Mouse (Mus musculus): ENCODE measurements around the gene Pms1. TPM values are rescaled to one million over a fixed set of nuclear protein-coding genes. Genes with fewer than 3 reads are reported as not detected.

Pms1 gene
- polyA plus RNA-seq, 1 experiment: 0.23 TPM

- Histone ChIP-seq H3K36me3 (replicated peaks; ENCODE audit: low read length) (peaks cover 30% of the 10 kb centered on the region), H3K27me3 (replicated peaks) (no peaks in the 10 kb centered on the region), H3K4me3 (replicated peaks) (no peak overlapping the region), H3K9me3 (no peaks in the 10 kb centered on the region), H3K4me1 (no peaks in the 10 kb centered on the region)
- TF ChIP-seq GATA1 (IDR thresholded peaks at IDR 0.05; ENCODE audit: borderline replicate concordance, low read length): no peak
- no peak for TF ChIP-seq FLI1 (IDR thresholded peaks at IDR 0.05; ENCODE audit: low read length)
Observed at GRCm38 (mm10) chr1:53203902-53204301, 92.9 kb downstream of the Pms1 start.

GRCm38 (mm10) chr1:53201630-53202199, 95.1 kb downstream of the Pms1 start:
- H3K4me1 ChIP-seq: 0 out of 2 replicates have a peak, but pooled peaks cover 3% of the 10 kb centered on the region
- H3K36me3 ChIP-seq (replicated peaks; ENCODE audit: low read length): peaks cover 26% of the 10 kb centered on the region
- TF ChIP-seq GATA1 (IDR thresholded peaks at IDR 0.05; ENCODE audit: borderline replicate concordance, low read length): no peak
- no peak for TF ChIP-seq FLI1 (IDR thresholded peaks at IDR 0.05; ENCODE audit: low read length)
- H3K9me3 ChIP-seq: no peaks in the 10 kb centered on the region
- H3K27me3 ChIP-seq (replicated peaks): no peaks in the 10 kb centered on the region
- H3K4me3 ChIP-seq (replicated peaks): no peak overlapping the region

GRCm38 (mm10) chr1:53194536-53194935, 102.3 kb downstream of the Pms1 start:
- TF ChIP-seq FLI1 (IDR thresholded peaks at IDR 0.05; ENCODE audit: low read length) (no peak), GATA1 (IDR thresholded peaks at IDR 0.05; ENCODE audit: borderline replicate concordance, low read length) (no peak)

GRCm38 (mm10) chr1:53191234-53191633, 105.6 kb downstream of the Pms1 start:
- Histone ChIP-seq H3K9me3 (no peaks in the 10 kb centered on the region), H3K4me1 (no peaks in the 10 kb centered on the region; the same call in 1 of the 2 replicates)
- TF ChIP-seq FLI1 (IDR thresholded peaks at IDR 0.05; ENCODE audit: low read length): no peak

More at GRCm38 (mm10) chr1:53194536-53194935, 102.3 kb downstream of the Pms1 start:
- Histone ChIP-seq H3K9me3 (no peaks in the 10 kb centered on the region), H3K4me3 (replicated peaks) (no peak overlapping the region), H3K36me3 (replicated peaks; ENCODE audit: low read length) (peaks cover 25% of the 10 kb centered on the region), H3K4me1 (peaks cover 3% of the 10 kb centered on the region; the same call in 1 of the 2 replicates), H3K27me3 (replicated peaks) (no peaks in the 10 kb centered on the region)

GRCm38 (mm10) chr1:53189620-53190019, 107.2 kb downstream of the Pms1 start:
- Histone ChIP-seq H3K4me3 (replicated peaks) (no peak overlapping the region), H3K36me3 (replicated peaks; ENCODE audit: low read length) (peaks cover 21% of the 10 kb centered on the region), H3K9me3 (no peaks in the 10 kb centered on the region), H3K27me3 (replicated peaks) (no peaks in the 10 kb centered on the region), H3K4me1 (no peaks in the 10 kb centered on the region; the same call in 1 of the 2 replicates)
- no peak for TF ChIP-seq GATA1 (IDR thresholded peaks at IDR 0.05; ENCODE audit: borderline replicate concordance, low read length)
- no peak for TF ChIP-seq FLI1 (IDR thresholded peaks at IDR 0.05; ENCODE audit: low read length)

More at GRCm38 (mm10) chr1:53191234-53191633, 105.6 kb downstream of the Pms1 start:
- H3K36me3 ChIP-seq (replicated peaks; ENCODE audit: low read length): peaks cover 30% of the 10 kb centered on the region
- no peaks in the 10 kb centered on the region for H3K27me3 ChIP-seq (replicated peaks)
- no peak overlapping the region for H3K4me3 ChIP-seq (replicated peaks)

- TF ChIP-seq FLI1 (IDR thresholded peaks at IDR 0.05; ENCODE audit: low read length) (no peak), GATA1 (IDR thresholded peaks at IDR 0.05; ENCODE audit: borderline replicate concordance, low read length) (no peak)
- no peak within 1 kb of the TSS for H3K4me3 ChIP-seq (replicated peaks)
Observed at GRCm38 (mm10) chr1:53187536-53187935, 109.3 kb downstream of the Pms1 start, which contains the start of gene 1700019A02Rik. Gene 1700019A02Rik (minus strand): TSS chr1:53187636.

GRCm38 (mm10) chr1:53186301-53186700, 110.5 kb downstream of the Pms1 start:
- Histone ChIP-seq H3K4me3 (replicated peaks) (no peak overlapping the region), H3K9me3 (no peaks in the 10 kb centered on the region), H3K36me3 (replicated peaks; ENCODE audit: low read length) (peaks cover 7% of the 10 kb centered on the region), H3K4me1 (peaks cover 6% of the 10 kb centered on the region), H3K27me3 (replicated peaks) (no peaks in the 10 kb centered on the region)
- TF ChIP-seq GATA1 (IDR thresholded peaks at IDR 0.05; ENCODE audit: borderline replicate concordance, low read length) (no peak), FLI1 (IDR thresholded peaks at IDR 0.05; ENCODE audit: low read length) (no peak)

More at GRCm38 (mm10) chr1:53187536-53187935, 109.3 kb downstream of the Pms1 start, which contains the start of gene 1700019A02Rik:
- Histone ChIP-seq H3K27me3 (replicated peaks) (no peaks in the 10 kb centered on the region), H3K36me3 (replicated peaks; ENCODE audit: low read length) (peaks cover 7% of the 10 kb centered on the region), H3K4me1 (peaks cover 3% of the 10 kb centered on the region), H3K9me3 (no peaks in the 10 kb centered on the region)

- Histone ChIP-seq H3K4me1 (no peaks in the 10 kb centered on the region), H3K27me3 (replicated peaks) (no peaks in the 10 kb centered on the region), H3K9me3 (peaks cover 4% of the 10 kb centered on the region; the same call in 1 of the 2 replicates), H3K36me3 (replicated peaks; ENCODE audit: low read length) (no peaks in the 10 kb centered on the region), H3K4me3 (replicated peaks) (no peak overlapping the region)
- TF ChIP-seq GATA1 (IDR thresholded peaks at IDR 0.05; ENCODE audit: borderline replicate concordance, low read length): no peak
- no peak for TF ChIP-seq FLI1 (IDR thresholded peaks at IDR 0.05; ENCODE audit: low read length)
Observed at GRCm38 (mm10) chr1:53157715-53158114, 139.1 kb downstream of the Pms1 start.

Other genes starting within 250 kb of the Pms1 start
- not detected in 2 replicates for gene Mstn, start 235.4 kb downstream of the Pms1 start, polyA plus RNA-seq (2012; ENCODE audit: insufficient read depth, low replicate concordance)
- not detected in 2 replicates for gene 1700019A02Rik, start 109.4 kb downstream of the Pms1 start, polyA plus RNA-seq (2012; ENCODE audit: insufficient read depth, low replicate concordance)
- gene Ormdl1, start 77 bp upstream of the Pms1 start, polyA plus RNA-seq (2012; ENCODE audit: insufficient read depth, low replicate concordance): 0.66 TPM in 1 of 2 replicates, not detected in the other
- not detected in 2 replicates for gene Gm28778, start 93 bp upstream of the Pms1 start, polyA plus RNA-seq (2012; ENCODE audit: insufficient read depth, low replicate concordance)
- 0.89 TPM in 1 of 2 replicates, not detected in the other for gene Osgepl1, start 16.6 kb upstream of the Pms1 start, polyA plus RNA-seq (2012; ENCODE audit: insufficient read depth, low replicate concordance)
- 11.0 TPM in 1 of 2 replicates, not detected in the other for gene Asdurf, start 55.6 kb upstream of the Pms1 start, polyA plus RNA-seq (2012; ENCODE audit: insufficient read depth, low replicate concordance)
- not detected in 2 replicates for gene Gm28551, start 55.6 kb upstream of the Pms1 start, polyA plus RNA-seq (2012; ENCODE audit: insufficient read depth, low replicate concordance)
- 0.91 and 8.5 TPM in 2 replicates for gene Asnsd1, start 55.7 kb upstream of the Pms1 start, polyA plus RNA-seq (2012; ENCODE audit: insufficient read depth, low replicate concordance)

Measured in megakaryocyte, embryonic 14.5 days (primary cell).